Mouse (Mus musculus) testis, adult 2 months (tissue): ENCODE results near the gene Gabrb2. TPM values are rescaled to one million over a fixed set of nuclear protein-coding genes. Genes with fewer than 3 reads are reported as not detected.

ENCODE experiments used
- H3K27ac ChIP-seq: fragments of 200-500 bp; 2 replicates; pipeline ENCODE4 v1.5.1; 2012; ENCODE audit warnings: low read depth, low read length; ENCODE audit not compliant: control insufficient read depth, insufficient read depth
- H3K27me3 ChIP-seq: fragments of 200-500 bp; 2 replicates; pipeline ENCODE4 v1.6.1; 2012; ENCODE audit warnings: mild to moderate bottlenecking, low read length, moderate library complexity; ENCODE audit not compliant: control insufficient read depth, insufficient read depth
- H3K36me3 ChIP-seq: fragments of 200-500 bp; 2 replicates; pipeline ENCODE4 v1.6.1; 2012; ENCODE audit warnings: mild to moderate bottlenecking, low read length; ENCODE audit not compliant: control insufficient read depth, insufficient read depth
- H3K4me1 ChIP-seq: fragments of 200-500 bp; 2 replicates; pipeline ENCODE4 v1.6.1; 2012; ENCODE audit warnings: low read length; ENCODE audit not compliant: control insufficient read depth, insufficient read depth
- H3K4me3 ChIP-seq: fragments of 200-500 bp; 2 replicates; pipeline ENCODE4 v1.5.1; 2012; ENCODE audit warnings: low read depth, mild to moderate bottlenecking, low read length, moderate library complexity, mixed read lengths; ENCODE audit not compliant: control insufficient read depth
- CTCF ChIP-seq: fragments of 200-500 bp; IDR thresholded peaks from 2 replicates; pipeline ENCODE4 v1.5.1; 2012; ENCODE audit warnings: low read depth, mild to moderate bottlenecking, inconsistent platforms, low read length, moderate library complexity; ENCODE audit not compliant: control insufficient read depth, insufficient read depth, insufficient replicate concordance
- POLR2A ChIP-seq: fragments of 200-500 bp; IDR thresholded peaks from 2 replicates; pipeline ENCODE4 v1.6.1; 2012; ENCODE audit warnings: low read depth, mild to moderate bottlenecking, inconsistent platforms, low read length, moderate library complexity; ENCODE audit not compliant: control insufficient read depth
- polyA plus RNA-seq: library from polyadenylated mRNA; depleted of rRNA; stranded (reverse); fragments of >200 nt; gene quantifications from 2 replicates; pipeline ENCODE4 v1.2.3, GENCODE M21; 2012

Gene Gabrb2
- polyA plus RNA-seq, 1 experiment, result 0.09 TPM

GRCm38 (mm10) chr11:42575146-42575873 is 155.8 kb downstream of the Gabrb2 start:
- H3K27ac ChIP-seq, result no peak overlapping the region
- H3K27me3 ChIP-seq, result no peaks in the 10 kb centered on the region
- no peaks in the 10 kb centered on the region for H3K36me3 ChIP-seq
- H3K4me1 ChIP-seq, result no peaks in the 10 kb centered on the region
- TF ChIP-seq CTCF, result no peak
- no peak for TF ChIP-seq POLR2A
- no peak overlapping the region for H3K4me3 ChIP-seq

- Histone ChIP-seq H3K4me3 (no peak overlapping the region), H3K27ac (no peak overlapping the region), H3K27me3 (no peaks in the 10 kb centered on the region), H3K4me1 (no peaks in the 10 kb centered on the region), H3K36me3 (no peaks in the 10 kb centered on the region)
- no peak for TF ChIP-seq POLR2A
- no peak for TF ChIP-seq CTCF
Observed at GRCm38 (mm10) chr11:42579804-42580203, 160.2 kb downstream of the Gabrb2 start.

GRCm38 (mm10) chr11:42581123-42581522 is 161.6 kb downstream of the Gabrb2 start:
- TF ChIP-seq POLR2A, result no peak
- TF ChIP-seq CTCF, result no peak
- no peaks in the 10 kb centered on the region for H3K36me3 ChIP-seq
- H3K4me3 ChIP-seq, result no peak overlapping the region
- no peaks in the 10 kb centered on the region for H3K4me1 ChIP-seq
- no peak overlapping the region for H3K27ac ChIP-seq
- no peaks in the 10 kb centered on the region for H3K27me3 ChIP-seq

- Histone ChIP-seq H3K4me3 (no peak overlapping the region), H3K36me3 (no peaks in the 10 kb centered on the region), H3K27me3 (no peaks in the 10 kb centered on the region), H3K27ac (no peak overlapping the region), H3K4me1 (no peaks in the 10 kb centered on the region)
- TF ChIP-seq POLR2A (no peak), CTCF (no peak)
Observed at GRCm38 (mm10) chr11:42581753-42582152, 162.2 kb downstream of the Gabrb2 start.

DNA sequence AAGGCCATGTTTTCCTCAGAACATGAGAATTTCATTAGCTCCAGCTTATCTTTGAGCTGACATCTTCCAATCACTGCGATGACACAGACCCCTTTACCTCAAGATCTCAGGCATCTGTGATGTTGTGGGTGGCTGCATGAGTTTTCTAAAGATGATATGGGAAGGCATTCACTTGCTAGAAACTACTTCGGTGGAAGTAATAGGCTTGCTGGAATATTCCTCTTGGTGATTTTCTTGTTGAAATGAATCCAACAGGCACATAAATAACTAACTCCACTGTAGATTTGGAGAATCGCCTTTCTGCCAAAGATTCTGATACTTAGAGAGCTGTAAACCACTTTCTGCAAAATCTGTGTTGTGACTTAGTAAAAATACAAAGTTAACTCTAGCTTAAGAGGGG is 172.9 kb downstream of the Gabrb2 start:
- Histone ChIP-seq H3K4me3 (no peak overlapping the region), H3K36me3 (no peaks in the 10 kb centered on the region)
- TF ChIP-seq POLR2A (no peak), CTCF (no peak)

DNA sequence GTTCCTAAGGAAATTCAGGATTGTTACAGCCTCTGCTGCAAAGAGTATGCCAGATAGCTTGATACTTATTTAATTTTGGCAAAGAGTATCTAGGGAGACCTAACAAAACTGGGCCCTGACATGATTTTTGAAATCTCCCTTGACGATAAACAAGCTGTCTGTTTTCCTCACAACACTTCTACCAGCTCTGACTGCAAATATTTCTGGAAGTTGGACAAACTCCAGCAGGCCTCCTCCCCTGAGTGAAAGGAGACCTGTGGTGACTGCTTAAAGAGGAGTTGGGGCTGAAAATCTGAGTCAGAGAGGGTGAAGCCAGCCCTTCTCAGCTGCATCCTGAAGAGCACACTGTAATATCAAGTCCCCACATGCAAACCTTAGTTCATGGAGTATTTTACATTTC is 186.7 kb downstream of the Gabrb2 start:
- H3K27me3 ChIP-seq, result no peaks in the 10 kb centered on the region
- H3K27ac ChIP-seq, result no peak overlapping the region
- H3K4me1 ChIP-seq, result no peaks in the 10 kb centered on the region
- TF ChIP-seq CTCF (no peak), POLR2A (no peak)
- H3K36me3 ChIP-seq, result no peaks in the 10 kb centered on the region
- no peak overlapping the region for H3K4me3 ChIP-seq

More for the DNA sequence above, 172.9 kb downstream of the Gabrb2 start:
- Histone ChIP-seq H3K27ac (no peak overlapping the region), H3K27me3 (no peaks in the 10 kb centered on the region), H3K4me1 (no peaks in the 10 kb centered on the region)

DNA sequence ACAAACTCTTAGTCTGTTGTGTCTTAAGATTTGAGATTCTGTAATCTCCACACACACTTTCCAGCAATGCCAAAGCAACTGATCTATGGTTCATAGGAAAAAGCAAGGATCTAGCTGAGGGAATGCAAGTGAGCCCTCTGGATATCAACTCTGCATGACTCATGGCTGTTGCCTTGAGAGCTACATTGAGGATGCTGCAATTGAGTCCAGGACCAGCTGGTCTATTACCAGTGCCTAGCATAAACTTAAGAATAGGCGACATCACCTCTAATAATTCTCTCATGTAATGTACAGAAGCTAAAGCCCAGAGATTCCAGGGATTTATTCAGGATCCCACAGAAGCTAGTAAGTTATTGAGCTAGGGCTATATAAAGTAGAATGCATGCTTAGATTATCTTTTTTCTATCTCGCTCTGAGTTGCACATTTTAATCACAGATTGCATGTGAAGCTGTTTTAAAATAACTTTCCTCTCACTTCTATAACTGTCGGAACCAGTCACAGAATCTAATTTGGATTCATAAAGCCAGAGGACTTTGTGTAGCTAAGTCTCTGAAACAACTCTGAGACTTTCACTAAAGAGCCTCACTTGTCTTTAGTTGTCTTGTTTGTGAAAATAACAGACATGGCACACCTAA is 189.7 kb downstream of the Gabrb2 start:
- Histone ChIP-seq H3K27ac (no peak overlapping the region), H3K27me3 (no peaks in the 10 kb centered on the region)
- TF ChIP-seq POLR2A (no peak), CTCF (no peak)

More for the DNA sequence above, 189.7 kb downstream of the Gabrb2 start:
- Histone ChIP-seq H3K4me1 (no peaks in the 10 kb centered on the region), H3K36me3 (no peaks in the 10 kb centered on the region), H3K4me3 (no peak overlapping the region)
